Mouse (Mus musculus) liver, embryonic 13.5 days (tissue): ENCODE results near the gene Sytl3. TPM values are rescaled to one million over a fixed set of nuclear protein-coding genes. Genes with fewer than 3 reads are reported as not detected.

Experiments
- ATAC-seq: fragments of 200-750 bp; cut with Nextera tagmentation; 2 replicates; pipeline ENCODE4 v1.8.0; 2017; ENCODE audit warnings: low read depth, mild to moderate bottlenecking, moderate number of reproducible peaks, moderate library complexity
- DNase-seq: peaks from one replicate; pipeline ENCODE4 v3.0.0; 2022
- H3K27ac ChIP-seq: fragments of 300-500 bp; sonication (generic); 2 replicates; pipeline ENCODE4 v1.5.1; 2015; ENCODE audit warnings: moderate library complexity, mild to moderate bottlenecking, inconsistent platforms
- H3K27me3 ChIP-seq: fragments of 300-500 bp; sonication (generic); 2 replicates; pipeline ENCODE4 v1.6.1; 2015; ENCODE audit warnings: mild to moderate bottlenecking, inconsistent platforms
- H3K36me3 ChIP-seq: fragments of 300-500 bp; sonication (generic); 2 replicates; pipeline ENCODE4 v1.6.1; 2015; ENCODE audit warnings: mild to moderate bottlenecking, inconsistent platforms
- H3K4me1 ChIP-seq: fragments of 300-500 bp; sonication (generic); replicated peaks from 2 replicates; pipeline ENCODE4 v1.6.1; 2015; ENCODE audit warnings: inconsistent platforms
- H3K4me2 ChIP-seq: fragments of 300-500 bp; sonication (generic); 2 replicates; pipeline ENCODE4 v1.6.1; 2015; ENCODE audit warnings: inconsistent platforms, mild to moderate bottlenecking, moderate library complexity
- H3K4me3 ChIP-seq: fragments of 300-500 bp; sonication (generic); replicated peaks from 2 replicates; pipeline ENCODE4 v1.5.1; 2015; ENCODE audit warnings: mild to moderate bottlenecking, inconsistent platforms
- H3K9ac ChIP-seq: fragments of 300-500 bp; sonication (generic); 2 replicates; pipeline ENCODE4 v1.6.1; 2015; ENCODE audit warnings: mild to moderate bottlenecking, inconsistent platforms
- H3K9me3 ChIP-seq: fragments of 300-500 bp; sonication (generic); replicated peaks from 2 replicates; pipeline ENCODE4 v1.6.1; 2016; ENCODE audit warnings: inconsistent platforms
- WGBS: fragments of 180-500 bp; shearing (Covaris S2); methylation state at CpG from one replicate; pipeline ENCODE4 v1.1.7; 2015; ENCODE audit not compliant: insufficient replicate concordance; 5-methylcytosine and 5-hydroxymethylcytosine counted together
- polyA plus RNA-seq: library from polyadenylated mRNA; unstranded; fragments of >200 nt; fragmentation: Nextera tagmentation; extraction: Ambion mirVana; gene quantifications from 2 replicates; pipeline ENCODE4 v1.2.1, GENCODE M21; 2015

The Sytl3 gene
- polyA plus RNA-seq, 1 experiment from 2014 or later = 0.08 TPM

GRCm38 (mm10) chr17:6740331-6741170 is 81.7 kb downstream of the Sytl3 start:
- H3K4me3 ChIP-seq = no peak overlapping the region
- H3K9me3 ChIP-seq = no peaks in the 10 kb centered on the region
- no peak overlapping the region for H3K9ac ChIP-seq
- ATAC-seq = no peak
- DNase-seq = no peak
- peaks cover 77% of the 10 kb centered on the region for H3K36me3 ChIP-seq
- WGBS = 91% methylated on average over 19 of the region's 19 CpGs
- H3K4me2 ChIP-seq = no peak overlapping the region
- H3K27me3 ChIP-seq = no peaks in the 10 kb centered on the region
- peaks cover 38% of the 10 kb centered on the region for H3K4me1 ChIP-seq
- H3K27ac ChIP-seq = no peak overlapping the region

- Histone ChIP-seq H3K4me3 (no peak overlapping the region), H3K9ac (no peak overlapping the region), H3K4me2 (no peak overlapping the region), H3K4me1 (peaks cover 38% of the 10 kb centered on the region), H3K36me3 (peaks cover 84% of the 10 kb centered on the region), H3K27ac (no peak overlapping the region), H3K27me3 (no peaks in the 10 kb centered on the region), H3K9me3 (no peaks in the 10 kb centered on the region)
- ATAC-seq (no peak), DNase-seq (no peak)
- WGBS = 78% methylated on average over 12 of the region's 12 CpGs
These were observed 82.4 kb downstream of the Sytl3 start for GRCm38 (mm10) chr17:6741271-6741670.

- 69% methylated on average over 33 of the region's 33 CpGs for WGBS
- Histone ChIP-seq H3K9ac (no peak overlapping the region), H3K27ac (no peak overlapping the region), H3K36me3 (peaks cover 95% of the 10 kb centered on the region), H3K4me3 (no peak overlapping the region), H3K9me3 (no peaks in the 10 kb centered on the region), H3K4me2 (no peak overlapping the region), H3K4me1 (peaks cover 37% of the 10 kb centered on the region), H3K27me3 (no peaks in the 10 kb centered on the region)
- ATAC-seq (no peak), DNase-seq (no peak)
These were observed 83.5 kb downstream of the Sytl3 start for GRCm38 (mm10) chr17:6742083-6743038.

- WGBS = 61% methylated on average over 11 of the region's 11 CpGs
- H3K36me3 ChIP-seq = peaks cover 100% of the 10 kb centered on the region
- H3K9me3 ChIP-seq = no peaks in the 10 kb centered on the region
- no peaks in the 10 kb centered on the region for H3K27me3 ChIP-seq
- no peak overlapping the region for H3K4me2 ChIP-seq
- no peak overlapping the region for H3K9ac ChIP-seq
- no peak overlapping the region for H3K27ac ChIP-seq
- H3K4me3 ChIP-seq = no peak overlapping the region
- no peak for DNase-seq
- peaks cover 30% of the 10 kb centered on the region for H3K4me1 ChIP-seq
- ATAC-seq = no peak; the same call in 1 of the 2 replicates
These were observed 84.2 kb downstream of the Sytl3 start for GRCm38 (mm10) chr17:6743039-6743575.

- DNase-seq (no peak), ATAC-seq (no peak)
- Histone ChIP-seq H3K9me3 (no peaks in the 10 kb centered on the region), H3K4me1 (peaks cover 30% of the 10 kb centered on the region), H3K4me2 (no peak overlapping the region), H3K27ac (no peak overlapping the region), H3K27me3 (no peaks in the 10 kb centered on the region), H3K9ac (no peak overlapping the region), H3K36me3 (peaks cover 100% of the 10 kb centered on the region), H3K4me3 (no peak overlapping the region)
- 33% methylated on average over 11 of the region's 11 CpGs for WGBS
These were observed 84.9 kb downstream of the Sytl3 start for GRCm38 (mm10) chr17:6743787-6744239.

GRCm38 (mm10) chr17:6744366-6744765 is 85.5 kb downstream of the Sytl3 start:
- ATAC-seq (no peak), DNase-seq (no peak)
- peaks cover 30% of the 10 kb centered on the region for H3K4me1 ChIP-seq
- no peaks in the 10 kb centered on the region for H3K9me3 ChIP-seq
- H3K27me3 ChIP-seq = no peaks in the 10 kb centered on the region
- H3K27ac ChIP-seq = no peak overlapping the region
- WGBS = 54% methylated on average over 9 of the region's 9 CpGs
- no peak overlapping the region for H3K4me2 ChIP-seq
- H3K4me3 ChIP-seq = no peak overlapping the region
- H3K36me3 ChIP-seq = peaks cover 100% of the 10 kb centered on the region
- H3K9ac ChIP-seq = no peak overlapping the region

- H3K36me3 ChIP-seq = peaks cover 99% of the 10 kb centered on the region
- no peaks in the 10 kb centered on the region for H3K9me3 ChIP-seq
- no peak overlapping the region for H3K27ac ChIP-seq
- WGBS = 86% methylated on average over 14 of the region's 14 CpGs
- H3K4me2 ChIP-seq = no peak overlapping the region
- no peak for ATAC-seq
- H3K4me3 ChIP-seq = no peak overlapping the region
- peaks cover 30% of the 10 kb centered on the region for H3K4me1 ChIP-seq
- no peak for DNase-seq
- no peak overlapping the region for H3K9ac ChIP-seq
- no peaks in the 10 kb centered on the region for H3K27me3 ChIP-seq
These were observed 86.0 kb downstream of the Sytl3 start for GRCm38 (mm10) chr17:6744871-6745270.

GRCm38 (mm10) chr17:6745503-6745902 is 86.6 kb downstream of the Sytl3 start:
- DNase-seq = no peak
- H3K4me1 ChIP-seq = peaks cover 30% of the 10 kb centered on the region
- peaks cover 97% of the 10 kb centered on the region for H3K36me3 ChIP-seq

GRCm38 (mm10) chr17:6745975-6746374 is 87.1 kb downstream of the Sytl3 start:
- H3K36me3 ChIP-seq = peaks cover 96% of the 10 kb centered on the region
- H3K27ac ChIP-seq = no peak overlapping the region
- H3K9ac ChIP-seq = no peak overlapping the region
- WGBS = 79% methylated on average over 9 of the region's 9 CpGs
- H3K4me1 ChIP-seq = peaks cover 30% of the 10 kb centered on the region
- no peaks in the 10 kb centered on the region for H3K27me3 ChIP-seq
- H3K4me3 ChIP-seq = no peak overlapping the region
- no peak for DNase-seq
- H3K9me3 ChIP-seq = no peaks in the 10 kb centered on the region
- no peak overlapping the region for H3K4me2 ChIP-seq
- no peak for ATAC-seq

More at GRCm38 (mm10) chr17:6745503-6745902, 86.6 kb downstream of the Sytl3 start:
- ATAC-seq = no peak
- Histone ChIP-seq H3K9ac (no peak overlapping the region), H3K4me3 (no peak overlapping the region), H3K9me3 (no peaks in the 10 kb centered on the region), H3K27me3 (no peaks in the 10 kb centered on the region), H3K27ac (no peak overlapping the region), H3K4me2 (no peak overlapping the region)
- 73% methylated on average over 5 of the region's 5 CpGs for WGBS

- no peak overlapping the region for H3K9ac ChIP-seq
- H3K27me3 ChIP-seq = no peaks in the 10 kb centered on the region
- no peak for ATAC-seq
- H3K4me1 ChIP-seq = peaks cover 29% of the 10 kb centered on the region
- H3K9me3 ChIP-seq = no peaks in the 10 kb centered on the region
- no peak for DNase-seq
- H3K27ac ChIP-seq = no peak overlapping the region
- H3K4me3 ChIP-seq = no peak overlapping the region
- WGBS = 66% methylated on average over 9 of the region's 9 CpGs
- no peak overlapping the region for H3K4me2 ChIP-seq
- H3K36me3 ChIP-seq = peaks cover 96% of the 10 kb centered on the region
These were observed 87.7 kb downstream of the Sytl3 start for GRCm38 (mm10) chr17:6746452-6747231.
